Mouse (Mus musculus): ENCODE measurements around the gene Rpl19.

GRCm38 (mm10) chr11:98050940-98051339 is 24.4 kb downstream of the Rpl19 start:
- TF ChIP-seq CTCF (conservative IDR thresholded peaks at IDR 0.05; ENCODE audit: low read length) (no peak), POU5F1 (IDR thresholded peaks at IDR 0.05; ENCODE audit: borderline replicate concordance, low read length) (no peak), NANOG (IDR thresholded peaks at IDR 0.05; ENCODE audit: borderline replicate concordance, low read length) (no peak)

Data from E14TG2a.4 (cell line).